Comparison of ENCODE assay signal across 10 mouse cellular contexts in genomic region chr6:49930104-49930503, GRCm38 (mm10).
A peak's percentile ranks its signal among the peaks of the same experiment; 100 is the strongest.
DNase-seq lines count a peak whose midpoint lies in the region; ATAC-seq and TF ChIP-seq lines count a peak whose summit lies in the region.
"Had no signal": no experiment of that assay in that cellular context is flagged by ENCODE, and none has a peak within 500 bp of the region (broad histone marks: within the 10 kb centered on the region; RNA-seq: fewer than 3 reads in every experiment).

No protein-coding gene starts in this region.

- H3K27me3 ChIP-seq in lung, embryonic 15.5 days = no peaks in the 10 kb centered on the region
- H3K27me3 ChIP-seq in cerebellum, adult 2 months (ENCODE audit: control insufficient read depth, insufficient read depth, low read length) = no peaks in the 10 kb centered on the region

- TF ChIP-seq CTCF in cerebellum, adult 2 months (IDR thresholded peaks at IDR 0.05; ENCODE audit: borderline replicate concordance, insufficient read depth, low read depth, low read length) = no peak

- H3K9me3 ChIP-seq in lung, embryonic 15.5 days = no peaks in the 10 kb centered on the region
- H3K9me3 ChIP-seq: G1E had no signal

- ATAC-seq in lung, embryonic 15.5 days (ENCODE audit: borderline replicate concordance, extremely low read depth, low FRiP score, low TSS enrichment) = peak; percentile 52; the same call in 1 of the 2 replicates

- H3K36me3 ChIP-seq in lung, embryonic 15.5 days = no peaks in the 10 kb centered on the region
- H3K36me3 ChIP-seq: G1E had no signal

- intact Hi-C loops in gastrocnemius, postnatal 14 days (cut with DNase I; ENCODE audit: low total_unique reads) = no loop called here

- no peak overlapping the region for H3K4me3 ChIP-seq in lung, embryonic 15.5 days
- H3K4me3 ChIP-seq in cerebellum, adult 2 months (replicated peaks; ENCODE audit: insufficient read depth, low read depth, low read length) = no peak overlapping the region
- H3K4me3 ChIP-seq: myocyte had no signal

- 0 out of 2 replicates have a peak, but pooled peaks cover 5% of the 10 kb centered on the region for H3K4me1 ChIP-seq in lung, embryonic 15.5 days
- no peaks in the 10 kb centered on the region for H3K4me1 ChIP-seq in cerebellum, adult 2 months (ENCODE audit: control insufficient read depth, insufficient read depth, low read length)

- H3K4me2 ChIP-seq in lung, embryonic 15.5 days = no peak overlapping the region

- 17% methylated on average over 4 of the region's 4 CpGs for WGBS in lung, embryonic 15.5 days
- WGBS in cerebellum, adult 2 months = 22% methylated on average over 4 of the region's 4 CpGs

- TF ChIP-seq POLR2A in cerebellum, adult 2 months (IDR thresholded peaks at IDR 0.05; ENCODE audit: borderline replicate concordance, insufficient read depth, low read length) = no peak

- no peak overlapping the region for H3K9ac ChIP-seq in lung, embryonic 15.5 days

- DNase-seq in gastrocnemius, adult 18-20 months (ENCODE audit: low spot score) = peak; percentile 4
- DNase-seq in gastrocnemius, postnatal 14 days = no peak
- no peak for DNase-seq in lung, postnatal 14 days
- peak; percentile 3 for DNase-seq in hindlimb bud, embryonic 11.5 days (ENCODE audit: extremely low spot score, low read depth, low spot score)
- peak; percentile 27 to 54 for DNase-seq in thymus, postnatal 10 days (ENCODE audit: low spot score in 2 of 2)
- DNase-seq in cerebellum, adult 2 months = no peak
- DNase-seq in layer of hippocampus, adult 11-12 months (ENCODE audit: low spot score) = no peak

- H3K27ac ChIP-seq in lung, embryonic 15.5 days = no peak overlapping the region
- H3K27ac ChIP-seq in cerebellum, adult 2 months (ENCODE audit: insufficient read depth, low read length) = no peak overlapping the region

Comparison
In these comparisons a context has a peak if more than half of its experiments do, and no peak if none do; other contexts are left out.
1. DNase-seq: peak in gastrocnemius, adult 18-20 months (single experiment), hindlimb bud, embryonic 11.5 days (single experiment) and thymus, postnatal 10 days (2 of 2); none in gastrocnemius, postnatal 14 days (single experiment), lung, postnatal 14 days (single experiment), cerebellum, adult 2 months (0 of 2) and layer of hippocampus, adult 11-12 months (single experiment).